Mouse (Mus musculus) adrenal gland, adult (tissue): ENCODE measurements around the gene Crb2.

Experiments
- DNase-seq, 2 experiments: peaks; one replicate each; pipeline ENCODE4 v3.0.0; 2022 to 2023; ENCODE audit warnings: low spot score in 1 of 2; ENCODE audit not compliant: inconsistent age in 2 of 2

Gene Crb2

DNA sequence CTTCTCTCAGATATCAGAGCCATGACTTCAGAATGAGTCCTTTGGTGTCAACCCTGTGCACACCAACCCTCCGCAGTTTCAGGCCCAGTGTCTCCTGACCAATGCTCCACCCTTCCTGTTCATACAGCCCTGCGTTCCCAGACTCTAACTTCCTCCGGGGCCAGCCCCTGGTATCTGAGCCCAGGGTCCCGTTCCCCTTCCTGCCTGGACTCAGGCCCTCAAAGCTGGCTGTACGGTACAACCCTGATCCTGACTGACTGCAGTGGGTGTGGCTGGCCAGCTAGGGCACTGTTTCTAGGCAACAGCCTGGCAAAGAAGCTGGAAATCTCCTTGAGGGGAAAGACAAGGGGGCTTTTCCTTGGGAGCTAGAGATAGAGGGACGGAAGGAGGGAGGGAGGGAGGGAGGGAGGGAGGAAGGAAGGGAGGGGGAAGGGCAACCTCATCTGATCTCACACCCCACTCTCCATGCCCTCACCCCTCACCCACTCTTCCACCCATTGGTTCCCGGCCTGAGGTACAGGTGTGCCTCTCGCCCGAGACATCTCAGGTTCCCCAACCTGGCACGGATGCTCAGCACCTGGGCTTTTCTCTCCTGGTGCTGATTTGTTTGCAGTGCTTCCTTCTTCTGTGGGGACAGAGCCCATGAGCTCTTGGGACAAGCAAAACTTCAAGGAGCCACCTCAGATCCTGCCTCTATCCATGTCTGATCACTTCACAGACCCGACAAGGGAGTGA lies 9.9 kb upstream of the Crb2 start:
- no peak for DNase-seq

DNA sequence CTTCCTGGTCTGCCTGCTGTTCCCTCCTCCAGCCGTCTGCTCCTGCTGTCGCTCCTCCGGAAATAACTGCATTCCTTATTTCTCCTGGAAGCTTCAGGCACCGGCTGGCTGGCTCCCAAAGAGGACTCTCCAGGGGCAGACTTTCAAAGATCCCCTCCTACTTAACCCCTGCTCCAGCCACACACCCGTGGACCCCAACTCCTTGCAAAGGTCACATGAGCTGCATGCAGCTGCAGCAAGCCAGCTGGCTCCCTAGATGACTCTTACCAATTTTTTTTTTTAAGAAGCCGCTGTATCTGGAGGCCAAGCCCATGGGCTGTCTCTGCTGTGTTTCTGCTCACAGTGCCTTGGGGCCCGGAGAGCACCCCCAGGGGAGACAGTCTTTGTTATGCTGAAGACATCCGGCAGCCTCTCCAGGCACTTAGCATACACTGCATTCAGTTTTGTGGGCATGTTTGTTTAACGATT lies 8.9 kb upstream of the Crb2 start:
- no peak for DNase-seq

DNA sequence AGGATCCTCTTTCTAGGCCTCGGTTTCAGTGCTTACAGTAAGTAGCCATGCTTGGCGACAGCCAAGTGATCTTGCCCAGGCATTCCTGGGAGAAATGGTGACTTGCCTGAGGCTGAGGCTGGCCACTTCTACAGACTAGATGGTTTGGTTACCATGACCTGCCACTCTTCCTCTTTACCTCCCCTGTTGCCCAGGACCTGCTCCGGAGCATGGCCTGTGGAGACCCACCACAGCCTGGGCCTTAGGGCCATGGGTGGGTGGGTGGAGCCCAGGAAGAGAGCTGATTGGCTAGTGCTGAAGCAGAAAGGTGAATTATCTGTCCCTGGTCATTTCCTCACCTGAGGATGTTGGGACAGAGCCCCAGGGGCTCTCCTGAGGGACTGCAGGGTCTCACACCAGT lies 8.3 kb upstream of the Crb2 start:
- no peak for DNase-seq

DNA sequence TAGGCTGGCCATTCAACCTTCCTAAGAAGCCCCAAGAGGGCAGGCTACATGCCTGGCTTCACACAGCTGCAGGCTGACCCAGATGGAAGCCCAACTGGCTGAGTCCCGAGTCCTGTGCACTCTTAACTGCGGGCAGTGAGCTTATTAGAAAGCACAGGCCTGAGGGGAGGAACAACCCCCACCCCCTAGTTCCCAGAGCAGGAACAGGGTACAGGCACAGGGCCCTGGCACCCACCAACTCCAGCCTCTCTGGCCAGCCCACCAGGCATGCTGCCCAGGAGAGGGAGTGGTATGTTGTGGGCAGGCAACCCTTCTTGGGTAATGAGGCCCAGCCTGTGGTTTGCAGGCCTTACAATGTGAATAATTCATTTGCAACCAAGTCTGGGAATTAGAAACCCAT lies 7.1 kb upstream of the Crb2 start:
- peak in 1 of 2 experiments; percentile 51 for DNase-seq

DNA sequence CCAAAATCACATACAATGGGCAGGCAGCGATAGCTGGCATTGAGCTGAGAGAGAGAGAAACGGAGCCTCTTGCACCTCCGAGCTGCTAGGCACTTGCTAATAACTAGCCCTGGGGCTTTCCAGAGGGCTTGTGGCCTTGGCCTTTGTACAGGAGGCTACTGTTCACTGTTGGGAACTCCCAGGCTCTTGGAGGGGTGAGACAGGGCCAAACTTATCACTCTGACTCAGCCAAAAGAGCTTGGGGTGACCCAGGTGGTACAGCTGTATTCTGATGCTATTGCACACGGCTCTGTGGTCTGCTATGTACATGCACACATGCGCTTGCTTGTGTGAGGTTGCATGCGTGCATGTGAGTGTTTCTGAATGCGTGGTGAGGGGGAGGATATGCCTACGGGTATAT lies 6.3 kb upstream of the Crb2 start:
- DNase-seq, result peak; percentile 45 to 50

DNA sequence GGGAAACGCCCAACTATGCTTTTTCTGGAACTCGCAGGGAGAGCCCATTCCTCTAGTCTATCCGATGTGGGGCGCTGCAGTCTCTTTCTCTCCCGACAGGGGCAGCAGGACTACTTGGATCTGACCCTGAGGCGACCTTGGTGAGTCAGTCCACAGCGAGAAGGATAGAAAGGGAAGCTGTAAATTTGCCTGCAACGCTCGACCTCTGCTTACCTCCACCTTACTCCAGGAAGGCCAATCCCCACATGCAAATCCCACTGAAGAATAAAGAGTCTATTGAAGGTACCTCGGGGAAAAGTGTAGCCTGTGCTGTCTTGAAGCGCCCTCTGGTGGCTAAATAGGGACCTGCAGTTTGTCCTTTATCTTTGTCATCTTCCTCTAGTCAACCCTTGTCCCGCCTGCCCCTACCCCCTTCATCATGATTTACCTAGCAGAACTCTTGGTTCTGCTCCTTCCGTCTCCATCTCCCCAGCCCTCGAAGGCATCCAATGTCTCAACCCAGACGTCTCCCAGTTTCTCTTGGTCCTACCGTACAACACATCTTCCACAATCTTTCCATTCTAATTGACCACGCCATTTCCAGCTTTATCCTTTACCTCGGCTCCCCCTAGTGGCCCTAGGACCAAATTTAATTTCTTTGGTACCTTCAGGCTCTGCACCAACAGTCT lies 4.3 kb upstream of the Crb2 start:
- DNase-seq, result peak; percentile 85 to 97

DNA sequence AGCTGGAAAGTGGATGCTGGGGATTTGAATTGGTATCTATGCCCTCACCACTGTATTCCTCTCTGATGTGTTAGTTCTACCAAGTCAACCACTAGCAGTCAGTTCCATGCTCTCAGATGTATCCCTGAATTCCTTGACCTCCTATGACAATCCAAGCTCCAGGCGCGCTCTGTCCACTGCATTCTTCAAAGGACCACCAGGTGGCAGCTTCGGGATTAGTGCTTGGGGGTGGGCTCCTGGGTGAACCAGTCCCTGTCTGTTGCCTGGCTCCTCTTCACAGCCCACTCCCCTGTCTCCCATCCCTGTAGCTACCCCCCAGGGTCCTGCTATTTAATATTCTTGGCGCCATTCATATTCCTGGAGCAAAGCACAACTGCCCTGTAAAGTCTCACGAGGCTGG lies 1.5 kb upstream of the Crb2 start:
- peak; percentile 31 to 78 for DNase-seq

DNA sequence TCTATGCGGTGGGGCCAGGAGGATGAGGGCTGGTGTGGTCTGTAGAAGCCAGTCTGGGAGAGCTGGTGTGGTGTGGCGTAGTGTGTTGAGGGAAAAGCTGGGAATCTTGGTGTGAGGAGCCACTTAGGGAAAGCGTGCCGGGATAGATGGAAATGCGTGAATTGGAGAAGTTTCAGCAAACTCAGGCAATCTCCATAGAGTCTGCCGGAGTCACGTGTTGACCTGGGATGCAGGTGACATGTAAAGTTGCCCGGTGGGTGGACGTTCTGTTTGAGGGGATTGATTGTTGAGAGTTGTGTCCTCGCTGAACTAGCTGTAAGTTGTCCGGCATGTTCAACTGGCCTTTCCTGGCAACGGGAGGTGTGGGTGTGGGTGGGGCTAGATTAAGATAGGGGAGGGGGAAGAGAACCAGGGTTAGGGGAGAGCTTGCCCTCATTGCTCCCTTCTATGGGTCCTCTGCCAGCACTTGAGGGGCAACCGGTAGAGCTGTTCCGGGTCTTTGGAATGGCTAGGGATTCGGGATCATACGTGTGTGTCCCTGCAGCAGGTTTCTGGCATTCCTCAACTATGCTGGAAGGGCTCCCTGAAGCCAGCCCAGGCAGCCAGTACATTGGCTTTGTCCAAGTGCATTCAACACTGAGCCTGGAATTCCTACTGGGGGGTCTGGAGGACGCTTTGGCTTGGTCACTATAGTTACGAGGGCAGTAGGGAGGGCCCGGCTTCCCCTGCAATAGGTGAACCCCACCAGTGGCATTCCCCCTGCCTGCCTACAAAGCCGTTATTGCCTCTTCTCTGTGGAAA lies 762 bp downstream of the Crb2 start:
- no peak for DNase-seq

DNA sequence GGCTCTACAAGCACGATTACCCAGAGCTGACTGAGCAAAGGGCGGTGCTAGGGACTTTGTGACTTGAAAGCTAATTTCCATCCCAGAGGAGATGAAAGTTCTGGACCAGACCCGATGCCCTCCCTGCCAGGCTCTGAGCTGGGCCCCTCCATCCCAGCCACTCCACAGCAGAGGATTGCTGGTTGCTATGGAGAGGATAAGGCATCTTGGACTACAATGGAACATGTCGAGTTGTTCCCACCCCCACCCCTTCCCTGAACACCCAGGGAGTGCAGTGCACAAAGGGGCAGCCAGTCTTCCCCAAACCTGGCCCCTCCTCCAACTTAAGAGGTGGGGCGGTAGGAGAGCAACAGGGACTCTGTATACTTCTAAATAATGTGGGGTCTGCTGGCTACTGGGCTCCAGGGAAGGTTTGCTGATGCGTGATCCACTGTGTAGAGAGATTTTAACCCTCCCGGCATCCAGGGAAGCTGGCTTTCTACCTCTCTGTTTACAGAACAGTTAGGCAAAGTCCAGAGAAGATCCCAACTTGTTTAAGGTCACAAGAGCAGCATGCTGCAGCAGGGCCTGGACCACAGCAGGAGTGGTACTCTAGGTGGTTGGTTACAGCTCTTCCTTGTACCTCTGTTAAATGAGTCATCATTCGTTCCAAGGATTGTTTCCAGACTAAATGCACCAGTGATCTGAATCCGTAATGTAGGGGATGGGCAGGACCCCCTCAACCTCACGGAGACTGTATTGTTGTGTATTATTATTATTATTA lies 2.1 kb downstream of the Crb2 start:
- no peak for DNase-seq

DNA sequence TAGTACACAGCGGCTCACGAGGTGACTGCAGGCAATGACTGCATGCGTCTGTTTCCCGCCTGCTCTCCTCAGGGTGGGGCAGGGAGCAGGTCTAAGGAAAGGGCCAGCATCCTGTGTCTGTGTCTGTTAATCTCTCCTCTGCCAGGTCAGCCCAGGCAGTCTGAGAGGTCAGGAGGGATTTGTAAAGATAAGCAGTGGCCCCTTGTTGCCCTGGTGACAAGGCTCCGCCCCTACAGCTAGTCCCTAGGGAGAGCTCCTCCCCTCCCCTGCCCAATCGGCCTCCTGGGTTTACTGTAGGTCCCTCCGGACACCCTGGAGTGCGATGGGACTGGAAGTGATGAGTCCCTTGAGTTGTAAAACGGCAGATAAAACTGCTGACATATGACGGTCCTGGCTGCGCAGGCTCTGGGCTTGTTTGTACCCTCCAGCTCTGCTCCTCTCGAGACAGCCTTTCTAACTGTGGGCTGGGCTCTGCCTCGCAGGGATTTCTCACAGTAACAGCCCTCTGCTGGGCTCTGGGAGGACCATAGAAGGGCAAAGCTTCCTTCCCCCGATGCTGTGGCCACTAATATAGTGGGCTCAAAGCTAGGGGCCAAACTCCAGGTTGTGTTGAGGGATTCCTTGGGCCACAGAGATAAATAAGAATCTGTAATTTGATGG lies 4.4 kb downstream of the Crb2 start:
- DNase-seq, result peak; percentile 66 to 83

DNA sequence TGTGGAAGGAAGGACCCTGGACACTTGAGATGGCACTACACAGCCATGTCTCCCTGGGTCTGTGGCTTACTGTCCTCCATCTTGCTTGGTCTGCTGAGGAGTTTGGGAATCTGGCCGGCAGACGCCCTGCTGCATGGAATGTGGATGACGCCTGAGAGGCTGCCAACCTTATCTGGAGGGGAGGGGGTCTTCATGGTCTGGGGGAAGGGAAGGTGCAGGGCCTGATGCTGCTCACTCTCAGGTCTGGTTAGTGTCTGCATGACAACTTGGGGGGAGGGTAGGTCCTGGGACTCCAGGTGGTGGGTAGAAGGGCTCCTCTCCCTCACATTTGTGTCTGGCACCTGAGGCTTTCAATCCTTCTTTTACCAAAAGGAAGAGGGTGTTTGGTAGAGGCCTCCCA lies 5.4 kb downstream of the Crb2 start:
- DNase-seq, result no peak

DNA sequence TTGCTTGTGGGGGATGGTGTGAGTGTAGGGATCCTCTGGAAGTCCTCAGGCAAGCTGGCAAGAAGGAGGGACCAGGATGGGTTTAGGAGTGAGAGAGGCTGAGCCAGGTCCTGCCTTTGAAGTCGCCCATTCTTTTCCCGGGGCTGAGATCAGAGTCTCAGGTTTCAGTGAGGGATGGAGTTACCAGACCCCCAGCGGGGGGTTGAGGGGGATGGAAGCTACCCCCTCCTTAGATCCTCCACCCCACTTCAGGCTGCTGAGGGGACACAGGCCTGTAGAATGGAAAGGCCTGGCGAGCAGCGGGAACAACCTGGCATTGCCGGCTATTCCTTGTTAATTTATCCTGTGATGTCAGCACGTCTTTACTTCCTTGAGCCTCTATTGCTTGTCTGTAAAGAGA lies 6.0 kb downstream of the Crb2 start:
- DNase-seq, result no peak

DNA sequence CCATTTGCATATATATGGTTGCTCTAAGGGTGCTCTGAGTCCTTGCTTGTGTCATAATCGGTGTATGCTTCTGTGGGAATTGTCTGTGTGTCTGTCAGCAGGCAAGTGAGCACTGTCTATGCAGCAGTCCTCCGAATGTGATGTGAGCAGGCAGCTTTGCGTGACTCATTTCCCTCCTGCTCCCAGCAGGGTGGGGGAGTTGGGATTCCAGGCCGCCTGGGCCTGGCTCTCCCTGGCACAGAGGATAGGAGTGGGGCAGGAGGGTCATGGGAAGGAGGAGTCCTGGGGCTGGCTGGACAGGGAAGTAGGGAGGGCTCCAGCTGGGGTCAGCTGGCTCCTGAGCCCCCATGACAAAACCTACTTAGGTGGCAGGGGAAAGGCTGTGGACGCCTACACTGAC lies 8.4 kb downstream of the Crb2 start:
- DNase-seq, result no peak

DNA sequence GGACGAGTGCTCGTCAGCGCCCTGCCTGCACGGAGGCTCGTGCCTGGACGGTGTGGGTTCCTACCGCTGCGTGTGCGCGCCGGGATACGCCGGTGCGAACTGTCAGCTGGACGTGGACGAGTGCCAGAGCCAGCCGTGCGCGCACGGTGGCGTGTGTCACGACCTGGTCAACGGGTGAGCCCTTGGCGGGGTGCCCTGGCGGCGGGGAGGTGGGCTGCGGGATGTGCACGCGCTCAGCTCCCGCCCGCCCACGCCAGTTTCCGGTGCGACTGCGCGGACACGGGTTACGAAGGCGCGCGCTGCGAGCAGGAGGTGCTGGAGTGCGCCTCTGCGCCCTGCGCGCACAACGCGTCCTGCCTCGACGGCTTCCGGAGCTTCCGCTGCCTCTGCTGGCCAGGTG lies 10.4 kb downstream of the Crb2 start:
- no peak for DNase-seq

DNA sequence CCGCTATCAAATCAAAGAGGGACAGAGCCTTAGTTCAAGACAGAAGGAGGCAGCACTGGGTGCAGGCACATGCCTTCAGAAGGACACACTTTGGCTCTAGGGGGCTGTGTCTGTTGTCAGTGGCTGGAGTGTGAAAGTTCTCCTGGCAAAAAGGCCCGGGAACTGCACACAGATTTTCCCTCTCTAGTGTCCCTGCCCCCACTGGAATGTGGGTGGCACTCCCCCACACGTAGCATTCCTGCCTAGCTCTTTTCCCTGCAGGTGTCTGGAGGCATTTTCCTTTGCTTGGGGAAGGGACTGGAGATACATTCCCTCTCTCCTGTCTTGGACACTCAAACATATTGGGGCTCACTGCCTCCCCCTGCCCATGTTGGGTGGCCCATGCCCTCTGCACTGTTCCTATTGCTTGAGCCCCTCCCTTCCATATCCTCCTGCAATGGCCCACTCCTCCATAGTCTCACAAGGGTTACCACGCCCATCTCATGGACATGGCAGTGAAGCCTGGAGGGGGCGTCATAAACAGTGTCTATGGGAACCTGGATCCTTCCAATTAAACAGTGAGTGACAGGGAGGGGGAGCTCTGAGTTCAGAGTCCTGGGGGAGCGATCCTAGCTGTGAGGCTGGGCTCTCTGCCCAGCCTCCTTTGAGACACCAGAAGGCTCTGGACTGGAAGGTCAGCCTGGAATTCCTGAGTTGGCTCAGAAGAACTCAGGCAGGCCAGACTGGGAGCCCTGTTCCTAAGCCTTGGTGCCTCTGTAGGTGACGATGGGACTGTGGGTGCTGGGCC lies 12.3 kb downstream of the Crb2 start:
- DNase-seq, result no peak

DNA sequence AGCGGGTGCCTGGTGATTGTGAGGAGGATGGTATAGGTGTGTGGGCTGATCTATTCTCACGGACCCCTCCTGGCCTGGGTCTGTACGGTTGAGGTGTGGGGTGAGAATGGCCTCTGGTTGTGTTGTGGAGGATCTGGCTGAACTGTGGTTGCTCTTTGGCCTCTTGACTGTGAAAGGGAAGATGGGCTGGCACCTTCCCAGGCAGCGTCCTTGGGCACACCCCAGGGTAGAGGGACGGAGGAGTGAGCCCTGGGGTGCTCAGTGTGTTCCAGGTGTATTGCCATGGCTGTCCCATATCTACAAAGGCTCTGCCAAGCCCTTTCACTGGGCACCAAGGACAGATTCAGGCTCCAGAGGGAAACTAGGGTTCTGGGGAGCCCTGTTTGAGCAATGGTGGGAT lies 13.0 kb downstream of the Crb2 start:
- no peak for DNase-seq

DNA sequence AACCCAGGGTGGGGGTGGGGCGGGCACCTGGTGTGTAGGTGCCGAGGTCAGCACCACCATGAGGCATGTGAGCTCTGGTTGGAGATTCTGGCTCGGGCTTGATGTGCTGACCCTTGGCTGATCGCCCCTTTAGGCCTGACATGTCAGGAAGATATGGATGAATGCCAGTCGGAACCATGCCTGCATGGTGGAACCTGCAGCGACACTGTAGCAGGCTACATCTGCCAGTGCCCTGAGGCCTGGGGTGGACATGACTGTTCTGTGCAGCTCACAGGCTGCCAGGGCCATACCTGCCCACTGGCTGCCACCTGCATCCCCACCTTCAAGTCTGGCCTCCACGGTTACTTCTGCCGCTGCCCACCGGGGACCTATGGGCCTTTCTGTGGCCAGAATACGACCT lies 13.9 kb downstream of the Crb2 start:
- DNase-seq, result no peak

DNA sequence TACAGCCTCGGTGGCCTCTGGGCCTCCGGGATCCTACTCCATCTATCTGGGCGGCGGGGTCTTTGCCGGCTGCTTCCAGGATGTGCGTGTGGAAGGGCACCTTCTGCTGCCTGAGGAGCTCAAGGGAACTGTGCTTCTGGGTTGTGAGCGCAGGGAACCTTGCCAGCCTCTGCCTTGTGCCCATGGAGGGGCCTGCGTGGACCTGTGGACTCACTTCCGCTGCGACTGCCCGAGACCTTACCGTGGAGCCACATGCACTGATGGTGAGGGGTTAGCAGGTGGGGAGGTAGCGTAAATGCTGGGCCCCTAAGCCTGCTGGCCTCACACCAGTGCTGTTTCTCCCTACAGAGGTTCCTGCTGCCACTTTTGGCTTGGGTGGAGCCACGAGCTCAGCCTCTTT lies 14.7 kb downstream of the Crb2 start:
- DNase-seq, result no peak

DNA sequence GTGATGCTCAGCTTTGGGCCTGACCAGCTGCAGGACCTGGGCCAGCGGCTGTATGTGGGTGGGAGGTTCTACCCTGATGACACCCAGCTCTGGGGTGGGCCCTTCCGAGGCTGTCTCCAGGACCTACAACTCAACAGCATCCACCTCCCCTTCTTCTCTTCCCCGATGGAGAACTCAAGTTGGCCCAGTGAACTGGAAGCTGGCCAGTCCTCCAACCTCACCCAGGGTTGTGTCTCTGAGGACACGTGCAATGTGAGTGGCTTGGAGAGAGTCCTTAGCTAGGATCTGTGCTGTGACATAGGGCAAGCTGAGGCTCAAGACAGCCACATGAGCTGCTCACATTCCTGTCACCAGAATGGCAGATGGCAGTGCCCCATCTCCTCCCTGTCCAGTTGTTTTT lies 15.3 kb downstream of the Crb2 start:
- DNase-seq, result no peak

DNA sequence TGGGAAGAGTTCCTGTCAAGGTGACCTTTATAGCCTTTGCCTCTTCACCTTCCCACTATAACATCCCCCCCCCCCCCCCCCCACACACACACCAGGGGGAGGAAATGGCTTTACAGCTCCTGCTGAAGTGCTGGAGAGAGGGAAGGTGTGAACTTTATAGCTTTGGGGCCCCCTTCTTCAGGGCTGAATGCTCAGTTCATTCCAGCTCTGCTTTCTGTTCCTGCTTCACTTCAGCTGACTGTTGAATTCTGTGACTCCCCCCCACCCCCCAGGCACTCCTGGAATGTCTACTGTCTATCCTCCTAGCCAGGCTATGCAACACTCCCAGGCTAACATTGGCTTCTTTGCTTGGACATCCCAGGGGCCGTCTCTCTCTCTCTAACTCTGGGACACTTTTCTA lies 20.0 kb downstream of the Crb2 start:
- no peak for DNase-seq
